Mouse (Mus musculus): ENCODE measurements around the gene Tfip11. TPM values are rescaled to one million over a fixed set of nuclear protein-coding genes. Genes with fewer than 3 reads are reported as not detected.

Tfip11 gene
- 10 to 100 TPM; 11.9 to 14.7 (median 14.2) TPM for total RNA-seq (2022)

GRCm38 (mm10) chr5:112325546-112326445 is at the start of gene Tfip11:
Gene Tfip11, plus strand, starts transcription at chr5:112326358.
- peak; percentile 87 to 91 for DNase-seq (ENCODE audit: low spot score in 2 of 2)

- DNase-seq (ENCODE audit: low spot score in 2 of 2) = no peak
Observed at GRCm38 (mm10) chr5:112276907-112277348, 49.2 kb upstream of the Tfip11 start.

- no peak for DNase-seq (ENCODE audit: low spot score in 2 of 2)
Observed at GRCm38 (mm10) chr5:112277906-112278470, 48.2 kb upstream of the Tfip11 start.

- DNase-seq (ENCODE audit: low spot score in 2 of 2) = peak; percentile 51 to 74
Observed at GRCm38 (mm10) chr5:112279181-112280021, 46.8 kb upstream of the Tfip11 start.

GRCm38 (mm10) chr5:112280151-112280550 is 46.0 kb upstream of the Tfip11 start:
- no peak for DNase-seq (ENCODE audit: low spot score in 2 of 2)

- DNase-seq (ENCODE audit: low spot score in 2 of 2) = no peak
Observed at GRCm38 (mm10) chr5:112280863-112281660, 45.1 kb upstream of the Tfip11 start.

- DNase-seq (ENCODE audit: low spot score in 2 of 2) = no peak
Observed at GRCm38 (mm10) chr5:112281676-112282075, 44.5 kb upstream of the Tfip11 start.

- no peak for DNase-seq (ENCODE audit: low spot score in 2 of 2)
Observed at GRCm38 (mm10) chr5:112282123-112282779, 43.9 kb upstream of the Tfip11 start.

GRCm38 (mm10) chr5:112282780-112283482 is 43.2 kb upstream of the Tfip11 start:
- no peak for DNase-seq (ENCODE audit: low spot score in 2 of 2)

- no peak for DNase-seq (ENCODE audit: low spot score in 2 of 2)
Observed at GRCm38 (mm10) chr5:112283543-112284202, 42.5 kb upstream of the Tfip11 start.

GRCm38 (mm10) chr5:112284203-112284582 is 42.0 kb upstream of the Tfip11 start:
- no peak for DNase-seq (ENCODE audit: low spot score in 2 of 2)

- no peak for DNase-seq (ENCODE audit: low spot score in 2 of 2)
Observed at GRCm38 (mm10) chr5:112285548-112286085, 40.5 kb upstream of the Tfip11 start.

- DNase-seq (ENCODE audit: low spot score in 2 of 2) = no peak
Observed at GRCm38 (mm10) chr5:112286608-112286983, 39.6 kb upstream of the Tfip11 start.

GRCm38 (mm10) chr5:112286984-112287641 is 39.0 kb upstream of the Tfip11 start:
- DNase-seq (ENCODE audit: low spot score in 2 of 2) = no peak

- no peak for DNase-seq (ENCODE audit: low spot score in 2 of 2)
Observed at GRCm38 (mm10) chr5:112287652-112288051, 38.5 kb upstream of the Tfip11 start.

- no peak for DNase-seq (ENCODE audit: low spot score in 2 of 2)
Observed at GRCm38 (mm10) chr5:112288193-112289141, 37.7 kb upstream of the Tfip11 start.

GRCm38 (mm10) chr5:112289236-112289635 is 36.9 kb upstream of the Tfip11 start:
- no peak for DNase-seq (ENCODE audit: low spot score in 2 of 2)

Measured in gastrocnemius, adult 8-10 months (tissue).